Mouse (Mus musculus) c-Kit-positive CD71-positive TER-119-positive erythroid progenitor cells, embryonic 14.5 days (primary cell): ENCODE results near the gene Rep15.

Experiments used
- DNase-seq: peaks from one replicate; pipeline ENCODE4 v3.0.0-alpha.2; 2013; ENCODE audit warnings: low spot score

Rep15 gene

GRCm38 (mm10) chr6:147030096-147030885 is 2.1 kb upstream of the Rep15 start:
- no peak for DNase-seq

- DNase-seq = peak; percentile 84
These were observed 10.2 kb downstream of the Rep15 start, which contains the start of gene Mrps35 for GRCm38 (mm10) chr6:147042291-147043290. Mrps35 (plus strand) TSS chr6:147042764.

GRCm38 (mm10) chr6:147043633-147044032 is 11.2 kb downstream of the Rep15 start:
- peak; percentile 23 for DNase-seq

GRCm38 (mm10) chr6:147049239-147049805 is 16.9 kb downstream of the Rep15 start:
- DNase-seq = no peak

GRCm38 (mm10) chr6:147051666-147052065 is 19.3 kb downstream of the Rep15 start:
- DNase-seq = no peak

- DNase-seq = no peak
These were observed 20.1 kb downstream of the Rep15 start for GRCm38 (mm10) chr6:147052440-147052839.

- no peak for DNase-seq
These were observed 21.6 kb downstream of the Rep15 start for GRCm38 (mm10) chr6:147053785-147054646.

GRCm38 (mm10) chr6:147055374-147055977 is 23.1 kb downstream of the Rep15 start:
- DNase-seq = no peak

- no peak for DNase-seq
These were observed 26.9 kb downstream of the Rep15 start for GRCm38 (mm10) chr6:147059326-147059725.

- DNase-seq = no peak
These were observed 29.2 kb downstream of the Rep15 start for GRCm38 (mm10) chr6:147061630-147062029.

GRCm38 (mm10) chr6:147062034-147062433 is 29.6 kb downstream of the Rep15 start:
- DNase-seq = no peak

- no peak for DNase-seq
These were observed 30.3 kb downstream of the Rep15 start for GRCm38 (mm10) chr6:147062694-147063093.

- DNase-seq = no peak
These were observed 32.0 kb downstream of the Rep15 start for GRCm38 (mm10) chr6:147064226-147064943.

- DNase-seq = no peak
These were observed 32.5 kb downstream of the Rep15 start for GRCm38 (mm10) chr6:147064944-147065261.

GRCm38 (mm10) chr6:147075808-147076387 is 43.5 kb downstream of the Rep15 start:
- no peak for DNase-seq

- DNase-seq = no peak
These were observed 44.5 kb downstream of the Rep15 start for GRCm38 (mm10) chr6:147076878-147077277.

GRCm38 (mm10) chr6:147079919-147080318 is 47.5 kb downstream of the Rep15 start:
- no peak for DNase-seq
